Mouse (Mus musculus) left cerebral cortex, postnatal 10 days (tissue): ENCODE results near the gene Abcc4. TPM values are rescaled to one million over a fixed set of nuclear protein-coding genes. Genes with fewer than 3 reads are reported as not detected.
"Not testable (repeated sequence)": the region's sequence is repeated elsewhere in the genome, so short reads cannot be mapped to it uniquely, and the experiment has no call there.

ENCODE experiments used
- DNase-seq, 2 experiments: peaks; one replicate each; pipeline ENCODE4 v3.0.0; 2021 to 2022; ENCODE audit warnings: low spot score in 2 of 2, mixed read lengths in 1 of 2; ENCODE audit errors: extremely low spot score in 1 of 2
- intact Hi-C: fragments of 180-260 bp; cut with DNase I; formaldehyde crosslinking; loops from one replicate; pipeline ENCODE4 v1.15.1; 2025
- total RNA-seq, 2 experiments: library from RNA; stranded (reverse); gene quantifications; 2 replicates each; pipeline ENCODE4 v1.2.3; 2021

Gene Abcc4
- total RNA-seq, 2 experiments from 2014 or later, result 4.8 to 6.4 TPM

GRCm38 (mm10) chr14:118565696-118566095 lies 140.3 kb downstream of the Abcc4 start:
- DNase-seq, result no peak
- intact Hi-C loops, result no loop called here

- intact Hi-C loops, result no loop called here
- no peak for DNase-seq
These were observed 142.4 kb downstream of the Abcc4 start for GRCm38 (mm10) chr14:118563570-118563969.

GRCm38 (mm10) chr14:118552901-118553475 lies 153.0 kb downstream of the Abcc4 start:
- intact Hi-C loops, result no loop called here
- no peak for DNase-seq

GRCm38 (mm10) chr14:118552390-118552789 lies 153.6 kb downstream of the Abcc4 start:
- DNase-seq, result no peak
- intact Hi-C loops, result no loop called here

- intact Hi-C loops, result no loop called here
- peak in 1 of 2 experiments; percentile 28 for DNase-seq
These were observed 154.2 kb downstream of the Abcc4 start for GRCm38 (mm10) chr14:118551725-118552285.

GRCm38 (mm10) chr14:118551061-118551724 lies 154.8 kb downstream of the Abcc4 start:
- intact Hi-C loops, result no loop called here
- no peak for DNase-seq

- intact Hi-C loops, result no loop called here
- DNase-seq, result no peak
These were observed 161.5 kb downstream of the Abcc4 start for GRCm38 (mm10) chr14:118544493-118544892.

GRCm38 (mm10) chr14:118542947-118543346 lies 163.1 kb downstream of the Abcc4 start:
- DNase-seq, result no peak
- intact Hi-C loops, result no loop called here

- intact Hi-C loops, result no loop called here
These were observed 174.5 kb downstream of the Abcc4 start for GRCm38 (mm10) chr14:118531539-118531938.

GRCm38 (mm10) chr14:118514280-118515031 lies 191.6 kb downstream of the Abcc4 start:
- intact Hi-C loops, result no loop called here
- DNase-seq, result no peak

More at GRCm38 (mm10) chr14:118531539-118531938, 174.5 kb downstream of the Abcc4 start:
- DNase-seq, result no peak

GRCm38 (mm10) chr14:118511715-118512114 lies 194.3 kb downstream of the Abcc4 start:
- intact Hi-C loops, DNase-seq: not testable (repeated sequence)

GRCm38 (mm10) chr14:118510793-118511192 lies 195.2 kb downstream of the Abcc4 start:
- DNase-seq, result no peak
- intact Hi-C loops, result no loop called here

- DNase-seq, result no peak
- intact Hi-C loops, result no loop called here
These were observed 195.8 kb downstream of the Abcc4 start for GRCm38 (mm10) chr14:118510216-118510615.

- no peak for DNase-seq
- intact Hi-C loops, result no loop called here
These were observed 198.2 kb downstream of the Abcc4 start for GRCm38 (mm10) chr14:118507829-118508228.

GRCm38 (mm10) chr14:118506591-118507146 lies 199.3 kb downstream of the Abcc4 start:
- DNase-seq, result no peak
- intact Hi-C loops, result no loop called here

GRCm38 (mm10) chr14:118496767-118497166 lies 209.3 kb downstream of the Abcc4 start:
- DNase-seq, result no peak
- intact Hi-C loops, result no loop called here

- DNase-seq, result no peak
- intact Hi-C loops, result no loop called here
These were observed 210.6 kb downstream of the Abcc4 start for GRCm38 (mm10) chr14:118495458-118495857.

- intact Hi-C loops, result no loop called here
These were observed 214.3 kb downstream of the Abcc4 start for GRCm38 (mm10) chr14:118491708-118492107.

GRCm38 (mm10) chr14:118491300-118491699 lies 214.7 kb downstream of the Abcc4 start:
- intact Hi-C loops, result no loop called here
- DNase-seq, result no peak

More at GRCm38 (mm10) chr14:118491708-118492107, 214.3 kb downstream of the Abcc4 start:
- DNase-seq, result no peak
